Mouse (Mus musculus): ENCODE results near the gene Susd6. TPM values are rescaled to one million over a fixed set of nuclear protein-coding genes. Genes with fewer than 3 reads are reported as not detected.

The Susd6 gene
- polyA plus RNA-seq, 1 experiment from 2014 or later, result 15.2 TPM

- 84% methylated on average over 2 of the region's 2 CpGs for WGBS (ENCODE audit: insufficient replicate concordance)
- H3K9me3 ChIP-seq (replicated peaks; ENCODE audit: control insufficient read depth, low read length), result no peaks in the 10 kb centered on the region
- ATAC-seq (ENCODE audit: low read depth), result no peak
- H3K4me1 ChIP-seq (ENCODE audit: control insufficient read depth, low read depth, low read length), result peaks cover 21% of the 10 kb centered on the region
- H3K27me3 ChIP-seq (ENCODE audit: control insufficient read depth, insufficient read depth, low read depth, low read length), result no peaks in the 10 kb centered on the region
- no peak overlapping the region for H3K4me2 ChIP-seq (ENCODE audit: low read depth, low read length)
- H3K27ac ChIP-seq (ENCODE audit: low read length), result no peak overlapping the region
- H3K4me3 ChIP-seq (ENCODE audit: low read depth, low read length), result no peak overlapping the region
- no peak overlapping the region for H3K9ac ChIP-seq (ENCODE audit: low read depth, low read length)
- no peaks in the 10 kb centered on the region; the same call in 1 of the 2 replicates for H3K36me3 ChIP-seq (ENCODE audit: control insufficient read depth, insufficient read depth)
Measured at GRCm38 (mm10) chr12:80858307-80858706, 68.0 kb downstream of the Susd6 start.

GRCm38 (mm10) chr12:80861916-80862315 is 71.6 kb downstream of the Susd6 start:
- Histone ChIP-seq H3K4me1 (ENCODE audit: control insufficient read depth, low read depth, low read length) (no peaks in the 10 kb centered on the region; the same call in 1 of the 2 replicates), H3K4me2 (ENCODE audit: low read depth, low read length) (no peak overlapping the region), H3K9me3 (replicated peaks; ENCODE audit: control insufficient read depth, low read length) (no peaks in the 10 kb centered on the region), H3K4me3 (ENCODE audit: low read depth, low read length) (no peak overlapping the region), H3K27ac (ENCODE audit: low read length) (no peak overlapping the region), H3K27me3 (ENCODE audit: control insufficient read depth, insufficient read depth, low read depth, low read length) (no peaks in the 10 kb centered on the region), H3K36me3 (ENCODE audit: control insufficient read depth, insufficient read depth) (no peaks in the 10 kb centered on the region; the same call in 1 of the 2 replicates), H3K9ac (ENCODE audit: low read depth, low read length) (no peak overlapping the region)
- WGBS (ENCODE audit: insufficient replicate concordance), result 21% methylated on average over 1 of the region's 1 CpGs
- no peak for ATAC-seq (ENCODE audit: low read depth)

- no peak for ATAC-seq (ENCODE audit: low read depth)
- 77% methylated on average over 2 of the region's 2 CpGs for WGBS (ENCODE audit: insufficient replicate concordance)
- Histone ChIP-seq H3K9me3 (replicated peaks; ENCODE audit: control insufficient read depth, low read length) (no peaks in the 10 kb centered on the region), H3K27me3 (ENCODE audit: control insufficient read depth, insufficient read depth, low read depth, low read length) (no peaks in the 10 kb centered on the region), H3K4me1 (ENCODE audit: control insufficient read depth, low read depth, low read length) (no peaks in the 10 kb centered on the region; the same call in 1 of the 2 replicates), H3K4me3 (ENCODE audit: low read depth, low read length) (no peak overlapping the region), H3K9ac (ENCODE audit: low read depth, low read length) (no peak overlapping the region), H3K27ac (ENCODE audit: low read length) (no peak overlapping the region), H3K36me3 (ENCODE audit: control insufficient read depth, insufficient read depth) (no peaks in the 10 kb centered on the region; the same call in 1 of the 2 replicates), H3K4me2 (ENCODE audit: low read depth, low read length) (no peak overlapping the region)
Measured at GRCm38 (mm10) chr12:80863370-80863769, 73.1 kb downstream of the Susd6 start.

- H3K27me3 ChIP-seq (ENCODE audit: control insufficient read depth, insufficient read depth, low read depth, low read length), result no peaks in the 10 kb centered on the region
- H3K9ac ChIP-seq (ENCODE audit: low read depth, low read length), result no peak overlapping the region
- no peak overlapping the region for H3K27ac ChIP-seq (ENCODE audit: low read length)
- no peak overlapping the region for H3K4me2 ChIP-seq (ENCODE audit: low read depth, low read length)
- no peak for ATAC-seq (ENCODE audit: low read depth)
- no peak overlapping the region for H3K4me3 ChIP-seq (ENCODE audit: low read depth, low read length)
- no peaks in the 10 kb centered on the region; the same call in 1 of the 2 replicates for H3K4me1 ChIP-seq (ENCODE audit: control insufficient read depth, low read depth, low read length)
- WGBS (ENCODE audit: insufficient replicate concordance), result 91% methylated on average over 4 of the region's 4 CpGs
- H3K9me3 ChIP-seq (replicated peaks; ENCODE audit: control insufficient read depth, low read length), result no peaks in the 10 kb centered on the region
- H3K36me3 ChIP-seq (ENCODE audit: control insufficient read depth, insufficient read depth), result peaks cover 8% of the 10 kb centered on the region
Measured at GRCm38 (mm10) chr12:80865175-80865574, 74.9 kb downstream of the Susd6 start.

GRCm38 (mm10) chr12:80866023-80866422 is 75.7 kb downstream of the Susd6 start:
- Histone ChIP-seq H3K4me3 (ENCODE audit: low read depth, low read length) (no peak overlapping the region), H3K36me3 (ENCODE audit: control insufficient read depth, insufficient read depth) (peaks cover 12% of the 10 kb centered on the region), H3K27ac (ENCODE audit: low read length) (no peak overlapping the region), H3K9me3 (replicated peaks; ENCODE audit: control insufficient read depth, low read length) (no peaks in the 10 kb centered on the region), H3K9ac (ENCODE audit: low read depth, low read length) (no peak overlapping the region), H3K4me1 (ENCODE audit: control insufficient read depth, low read depth, low read length) (no peaks in the 10 kb centered on the region; the same call in 1 of the 2 replicates), H3K27me3 (ENCODE audit: control insufficient read depth, insufficient read depth, low read depth, low read length) (no peaks in the 10 kb centered on the region), H3K4me2 (ENCODE audit: low read depth, low read length) (no peak overlapping the region)
- WGBS (ENCODE audit: insufficient replicate concordance), result 73% methylated on average over 2 of the region's 2 CpGs
- no peak for ATAC-seq (ENCODE audit: low read depth)

GRCm38 (mm10) chr12:80867083-80867482 is 76.8 kb downstream of the Susd6 start:
- Histone ChIP-seq H3K36me3 (ENCODE audit: control insufficient read depth, insufficient read depth) (peaks cover 13% of the 10 kb centered on the region), H3K9ac (ENCODE audit: low read depth, low read length) (no peak overlapping the region), H3K9me3 (replicated peaks; ENCODE audit: control insufficient read depth, low read length) (no peaks in the 10 kb centered on the region), H3K4me3 (ENCODE audit: low read depth, low read length) (no peak overlapping the region), H3K27me3 (ENCODE audit: control insufficient read depth, insufficient read depth, low read depth, low read length) (no peaks in the 10 kb centered on the region), H3K4me2 (ENCODE audit: low read depth, low read length) (no peak overlapping the region), H3K4me1 (ENCODE audit: control insufficient read depth, low read depth, low read length) (no peaks in the 10 kb centered on the region; the same call in 1 of the 2 replicates), H3K27ac (ENCODE audit: low read length) (no peak overlapping the region)
- ATAC-seq (ENCODE audit: low read depth), result no peak
- 70% methylated on average over 3 of the region's 3 CpGs for WGBS (ENCODE audit: insufficient replicate concordance)

- Histone ChIP-seq H3K27me3 (ENCODE audit: control insufficient read depth, insufficient read depth, low read depth, low read length) (no peaks in the 10 kb centered on the region), H3K4me1 (ENCODE audit: control insufficient read depth, low read depth, low read length) (no peaks in the 10 kb centered on the region; the same call in 1 of the 2 replicates), H3K9me3 (replicated peaks; ENCODE audit: control insufficient read depth, low read length) (no peaks in the 10 kb centered on the region), H3K4me3 (ENCODE audit: low read depth, low read length) (no peak overlapping the region), H3K4me2 (ENCODE audit: low read depth, low read length) (no peak overlapping the region), H3K9ac (ENCODE audit: low read depth, low read length) (no peak overlapping the region), H3K27ac (ENCODE audit: low read length) (no peak overlapping the region), H3K36me3 (ENCODE audit: control insufficient read depth, insufficient read depth) (peaks cover 18% of the 10 kb centered on the region)
- no peak for ATAC-seq (ENCODE audit: low read depth)
- 71% methylated on average over 7 of the region's 7 CpGs for WGBS (ENCODE audit: insufficient replicate concordance)
Measured at GRCm38 (mm10) chr12:80868401-80868800, 78.1 kb downstream of the Susd6 start.

GRCm38 (mm10) chr12:80877215-80878092 is 87.1 kb downstream of the Susd6 start:
- Histone ChIP-seq H3K4me2 (ENCODE audit: low read depth, low read length) (no peak overlapping the region), H3K27ac (ENCODE audit: low read length) (no peak overlapping the region), H3K36me3 (ENCODE audit: control insufficient read depth, insufficient read depth) (peaks cover 41% of the 10 kb centered on the region), H3K27me3 (ENCODE audit: control insufficient read depth, insufficient read depth, low read depth, low read length) (no peaks in the 10 kb centered on the region), H3K4me3 (ENCODE audit: low read depth, low read length) (no peak overlapping the region), H3K4me1 (ENCODE audit: control insufficient read depth, low read depth, low read length) (no peaks in the 10 kb centered on the region), H3K9me3 (replicated peaks; ENCODE audit: control insufficient read depth, low read length) (no peaks in the 10 kb centered on the region), H3K9ac (ENCODE audit: low read depth, low read length) (no peak overlapping the region)
- WGBS (ENCODE audit: insufficient replicate concordance), result 84% methylated on average over 7 of the region's 7 CpGs
- no peak for ATAC-seq (ENCODE audit: low read depth)

GRCm38 (mm10) chr12:80878093-80878430 is 87.8 kb downstream of the Susd6 start:
- H3K36me3 ChIP-seq (ENCODE audit: control insufficient read depth, insufficient read depth), result peaks cover 38% of the 10 kb centered on the region
- H3K4me2 ChIP-seq (ENCODE audit: low read depth, low read length), result no peak overlapping the region
- no peak overlapping the region for H3K27ac ChIP-seq (ENCODE audit: low read length)
- no peaks in the 10 kb centered on the region for H3K4me1 ChIP-seq (ENCODE audit: control insufficient read depth, low read depth, low read length)
- no peaks in the 10 kb centered on the region for H3K9me3 ChIP-seq (replicated peaks; ENCODE audit: control insufficient read depth, low read length)
- H3K9ac ChIP-seq (ENCODE audit: low read depth, low read length), result no peak overlapping the region
- 85% methylated on average over 6 of the region's 6 CpGs for WGBS (ENCODE audit: insufficient replicate concordance)
- H3K4me3 ChIP-seq (ENCODE audit: low read depth, low read length), result no peak overlapping the region
- no peak for ATAC-seq (ENCODE audit: low read depth)
- H3K27me3 ChIP-seq (ENCODE audit: control insufficient read depth, insufficient read depth, low read depth, low read length), result no peaks in the 10 kb centered on the region

All from liver, embryonic 16.5 days (tissue).